Mouse (Mus musculus) lung, adult 10 weeks (tissue): Measurements from ENCODE around the gene Arl6ip6. TPM values are rescaled to one million over a fixed set of nuclear protein-coding genes. Genes with fewer than 3 reads are reported as not detected.

ENCODE experiments used
- polyA plus RNA-seq: library from polyadenylated mRNA; stranded (reverse); fragments of 350-450 nt; fragmentation: Illumina TruSeq; extraction: RNeasy Lipid Tissue Mini Kit (QIAGEN cat#74804); gene quantifications from one replicate; pipeline ENCODE4 v1.2.3, GENCODE M21; 2014; ENCODE audit warnings: low read depth, low replicate concordance; ENCODE audit not compliant: insufficient read depth

The Arl6ip6 gene
- polyA plus RNA-seq: 16.9 TPM

DNA sequence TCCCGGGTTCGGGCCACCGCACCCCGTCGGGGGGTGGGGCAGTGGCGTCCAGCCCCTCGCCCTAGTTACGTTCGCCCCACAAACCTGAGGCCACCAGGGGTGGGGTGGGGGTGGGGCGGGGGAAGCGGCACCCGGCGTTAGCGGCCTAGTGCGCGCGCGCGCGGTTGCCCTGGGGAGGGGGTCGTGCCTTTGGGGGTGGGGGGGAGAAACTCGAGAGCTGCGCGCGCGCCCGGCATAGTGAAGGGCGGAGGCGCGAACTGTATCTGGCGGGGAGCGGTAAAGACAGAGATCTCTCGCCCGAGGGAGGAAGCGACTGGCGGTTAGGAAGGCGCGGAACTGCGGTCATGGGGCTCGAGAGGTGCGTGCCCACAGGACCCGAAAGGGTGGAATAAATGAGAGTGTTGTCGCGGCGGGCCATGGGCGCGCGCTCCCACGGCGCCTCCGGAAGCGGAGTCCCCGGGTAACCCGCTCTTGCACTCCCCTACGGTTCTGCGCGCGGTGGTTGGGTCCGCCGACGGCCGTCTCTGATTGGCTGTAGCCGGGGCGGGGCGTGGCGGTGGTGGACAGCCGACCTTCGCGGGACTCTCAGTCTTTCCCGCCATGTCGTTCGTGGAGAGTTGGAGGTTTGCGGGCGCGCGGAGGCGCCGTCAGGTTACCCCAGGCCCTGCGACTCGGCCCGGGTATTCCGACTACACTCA is at the start of gene Arl6ip6:
Gene Arl6ip6 (plus strand): TSS at position 204 of the 698 bp plus-strand sequence.

DNA sequence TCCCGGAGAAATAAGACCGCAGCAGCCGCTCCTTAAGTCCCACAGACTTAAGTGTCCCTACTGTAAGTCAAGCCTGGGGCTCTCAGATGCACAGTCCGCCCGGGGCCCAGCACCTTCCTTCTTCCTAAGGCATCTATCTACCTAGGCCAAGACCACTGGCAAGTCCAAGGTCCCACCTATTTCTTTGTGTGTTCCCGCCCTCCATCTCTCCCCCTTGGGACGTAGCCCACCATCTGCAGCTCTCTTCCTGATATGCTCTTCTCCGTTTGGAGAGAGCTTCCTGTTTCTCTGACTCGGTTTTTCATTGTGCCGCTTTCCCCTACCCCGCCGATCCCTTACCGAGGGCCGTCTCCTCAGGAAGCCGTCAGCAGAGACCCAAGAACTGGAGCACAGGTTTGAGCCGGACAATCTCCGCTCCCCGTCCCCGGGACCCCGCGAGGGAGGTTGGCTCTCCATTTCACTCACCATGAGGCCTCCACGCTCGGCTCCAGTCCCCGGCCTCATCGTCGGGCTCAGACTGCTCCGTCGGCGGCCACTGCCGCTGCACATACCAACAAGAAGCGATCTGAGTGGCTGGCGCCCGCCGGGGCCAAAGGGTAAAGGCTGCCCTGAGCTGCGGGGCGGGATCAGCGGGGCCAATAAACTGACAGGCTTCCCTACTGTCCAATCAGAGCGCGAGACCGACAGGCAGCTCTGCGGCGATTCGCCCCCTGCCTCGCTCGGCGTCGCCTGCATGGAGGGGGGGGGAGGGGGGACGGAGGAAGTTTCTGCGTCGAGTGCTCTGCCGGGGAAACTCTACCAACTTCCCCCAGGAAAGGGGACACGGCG is 628 bp upstream of the Arl6ip6 start, which contains the start of gene Prpf40a:
Gene Prpf40a (minus strand): TSS at position 601 of the 828 bp plus-strand sequence.

Other genes starting within 250 kb of the Arl6ip6 start
- gene Prpf40a, start 442 bp upstream of the Arl6ip6 start, polyA plus RNA-seq: 20.1 TPM